Mouse (Mus musculus) heart, adult 9 months (tissue): Measurements from ENCODE around the gene Mob1a.

Experiments
- DNase-seq, 2 experiments: peaks; one replicate each; pipeline ENCODE4 v3.0.0; 2022; ENCODE audit warnings: low spot score in 2 of 2

The Mob1a gene

DNA sequence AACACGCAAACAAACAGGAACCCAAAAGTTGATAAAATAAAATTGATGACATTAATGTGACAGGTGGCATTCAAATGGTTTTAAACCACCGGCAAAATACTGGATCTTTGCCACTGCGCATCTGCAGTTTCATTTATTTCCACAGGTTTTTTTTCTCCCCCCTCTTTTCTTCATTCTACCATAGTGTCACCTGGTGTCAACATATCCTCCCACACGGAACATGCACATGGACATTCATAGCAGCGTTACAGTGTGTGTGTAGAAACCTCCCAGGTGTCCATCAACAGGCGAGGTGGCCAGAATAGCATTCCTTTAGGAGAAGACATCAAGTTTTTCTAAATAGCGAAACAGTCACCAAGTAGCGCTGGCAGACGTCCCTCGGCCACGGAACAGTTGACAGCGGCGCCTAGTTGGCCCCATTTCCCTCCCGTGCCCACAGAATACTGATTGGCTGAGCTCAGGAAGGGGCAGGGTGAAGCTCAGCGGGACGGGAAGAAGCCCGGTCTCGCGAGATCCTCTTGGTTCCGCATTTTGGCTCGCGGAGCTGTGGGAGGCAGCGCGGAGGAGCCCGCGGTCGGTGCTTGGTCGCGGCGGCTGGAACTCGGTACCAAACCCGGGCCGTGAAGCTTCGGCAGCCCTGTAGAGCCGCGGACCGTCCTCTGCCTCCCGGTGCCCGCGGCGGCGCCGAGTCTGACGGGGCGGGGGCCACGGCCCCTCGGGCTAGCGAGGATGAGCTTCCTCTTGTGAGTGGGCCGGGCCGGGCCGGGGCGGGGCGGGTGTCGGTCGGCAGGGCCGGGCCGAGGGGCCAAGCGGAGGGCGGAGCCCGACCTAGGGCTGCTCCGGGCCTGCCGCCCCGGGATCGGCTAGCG is at the start of gene Mob1a, which contains the start of gene Mthfd2:
Mob1a (plus strand) TSS at position 492 of the 869 bp plus-strand sequence.
Mthfd2 (minus strand) TSS at position 384 of the 869 bp plus-strand sequence.
- peak; percentile 96 to 97 for DNase-seq

DNA sequence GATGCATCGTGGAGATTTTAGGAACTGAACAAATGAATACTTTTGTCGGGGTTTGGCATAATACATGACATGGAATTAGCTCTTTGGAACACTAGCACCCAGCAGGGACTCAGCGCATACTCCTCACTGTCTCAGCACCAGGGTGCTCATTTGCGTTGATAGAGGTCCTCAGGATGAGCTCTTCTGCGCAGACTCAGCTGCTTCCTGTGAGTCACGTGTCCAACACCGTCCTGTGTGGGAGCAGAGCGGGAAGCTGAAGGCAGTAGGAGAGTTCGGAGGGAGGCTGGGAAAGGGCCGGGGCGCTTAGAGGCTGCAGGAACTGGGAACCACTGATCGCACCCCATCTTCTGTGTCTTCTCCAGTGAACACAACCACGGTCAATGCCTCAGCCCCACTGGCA is 48.7 kb upstream of the Mob1a start:
- no peak for DNase-seq

DNA sequence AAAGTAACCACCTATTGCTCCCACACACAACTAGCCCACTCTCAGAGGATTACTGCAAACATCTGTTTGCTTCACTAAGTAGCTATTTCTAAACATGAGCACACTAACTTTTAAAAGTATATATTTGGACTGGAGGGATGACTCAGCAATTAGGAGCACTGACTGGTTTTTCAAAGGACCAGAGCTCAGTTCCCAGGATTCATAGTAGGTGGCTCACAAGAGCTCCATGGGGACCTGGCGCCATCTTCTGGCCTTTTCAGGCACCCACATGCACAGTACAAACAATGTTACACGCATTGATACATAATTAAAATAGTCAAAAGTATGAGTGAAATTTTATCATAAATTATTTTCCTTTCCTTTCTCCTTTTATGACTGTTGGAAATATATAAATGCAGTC is 46.9 kb upstream of the Mob1a start:
- no peak for DNase-seq

DNA sequence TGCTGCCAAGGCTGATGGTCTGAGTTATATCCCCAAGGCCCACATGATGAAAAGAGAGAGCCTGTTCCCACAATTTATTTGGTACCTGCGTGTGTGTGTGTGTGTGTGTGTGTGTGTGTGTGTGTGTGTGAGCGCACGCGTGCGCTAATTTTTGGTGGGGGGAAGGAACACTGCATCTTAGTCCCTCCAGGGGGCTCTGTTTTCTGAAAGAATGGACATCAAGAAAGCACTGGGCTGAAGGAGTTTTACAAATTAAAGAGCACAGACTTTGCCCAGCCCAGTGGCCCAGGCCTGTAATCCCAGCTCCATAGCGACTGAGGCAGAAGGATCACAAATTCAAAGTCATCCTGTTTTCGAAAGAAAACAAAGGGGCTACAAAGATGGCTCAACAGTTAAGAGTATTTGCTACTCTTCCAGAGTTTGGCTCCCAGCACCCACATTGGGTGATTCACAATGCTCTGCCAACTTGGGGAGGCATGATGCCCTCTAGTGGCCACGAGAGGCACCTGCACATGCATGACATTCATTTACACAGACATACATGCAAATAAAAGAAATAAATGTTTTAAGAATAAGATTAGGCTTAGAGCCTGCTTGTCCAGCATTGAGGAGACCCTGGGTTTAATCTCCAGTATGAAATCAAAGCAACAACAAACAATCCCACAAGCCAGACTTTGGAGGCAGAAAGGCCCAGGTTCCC is 45.4 kb upstream of the Mob1a start:
- no peak for DNase-seq

GRCm38 (mm10) chr6:83300447-83301229 is 25.2 kb upstream of the Mob1a start:
- DNase-seq: no peak

- DNase-seq: no peak
These were observed 24.5 kb upstream of the Mob1a start for GRCm38 (mm10) chr6:83301294-83301693.

GRCm38 (mm10) chr6:83302264-83302663 is 23.6 kb upstream of the Mob1a start:
- peak in 1 of 2 experiments; percentile 36 for DNase-seq

DNA sequence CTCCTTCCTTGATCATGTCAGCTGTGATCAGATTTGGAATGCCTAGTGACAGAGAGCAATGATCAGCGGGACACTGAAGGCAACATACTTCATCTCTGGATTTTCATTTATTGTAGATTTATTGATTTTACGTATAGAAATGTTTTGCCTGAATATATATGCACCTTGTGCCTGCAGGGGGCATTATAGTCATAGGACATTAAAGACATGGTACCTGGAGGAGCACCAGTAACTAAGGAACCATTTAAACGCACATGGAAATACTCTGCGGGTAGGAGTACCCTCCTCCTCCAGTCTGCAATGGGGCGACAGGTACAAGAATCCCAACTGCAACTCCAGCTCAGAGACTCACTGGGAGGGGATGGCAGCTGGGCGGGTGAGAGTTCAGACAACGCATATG is 16.8 kb upstream of the Mob1a start:
- no peak for DNase-seq

GRCm38 (mm10) chr6:83311206-83311605 is 14.6 kb upstream of the Mob1a start:
- no peak for DNase-seq

DNA sequence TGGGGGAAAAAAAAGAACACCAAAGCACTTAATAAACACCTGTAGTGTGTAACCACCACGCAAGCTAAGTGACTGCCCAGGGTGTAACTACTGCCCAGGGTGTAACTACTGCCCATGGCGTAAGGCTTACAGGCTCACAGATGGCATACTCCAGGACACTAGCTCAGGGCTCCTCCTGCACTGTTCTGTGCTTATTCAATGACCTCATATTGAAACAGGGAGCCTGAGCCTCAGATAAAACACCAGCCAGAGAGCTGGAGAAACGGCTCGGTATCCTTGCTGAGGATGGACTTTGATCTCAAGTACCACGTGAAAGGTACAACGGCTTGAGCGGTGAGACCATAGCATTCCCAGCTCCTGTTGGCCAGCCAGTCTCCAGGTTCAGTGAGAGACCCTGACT is 13.8 kb upstream of the Mob1a start:
- no peak for DNase-seq

GRCm38 (mm10) chr6:83312514-83312913 is 13.3 kb upstream of the Mob1a start:
- no peak for DNase-seq

DNA sequence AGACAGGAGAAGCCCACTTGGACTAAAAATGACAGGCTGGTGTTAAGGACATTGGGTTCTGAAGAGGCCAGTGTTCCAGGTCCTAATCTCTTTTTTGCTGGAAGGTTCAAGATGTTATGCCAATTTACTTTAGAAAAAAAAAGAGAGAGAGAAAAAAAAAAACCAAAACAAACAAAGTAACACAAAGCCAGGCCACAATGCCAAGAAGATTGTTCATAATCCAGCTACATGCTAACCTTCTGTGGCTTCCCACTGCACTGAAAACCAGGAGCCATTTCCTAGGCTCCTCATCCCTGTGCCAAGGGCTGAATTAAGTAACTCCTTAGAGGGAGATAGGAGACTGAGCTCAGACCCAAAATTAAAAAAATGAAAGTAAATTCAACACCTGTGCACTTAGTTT is 10.5 kb upstream of the Mob1a start:
- DNase-seq: no peak

- no peak for DNase-seq
These were observed 9.8 kb upstream of the Mob1a start for GRCm38 (mm10) chr6:83316022-83316421.

GRCm38 (mm10) chr6:83317108-83317741 is 8.6 kb upstream of the Mob1a start:
- DNase-seq: peak; percentile 86 to 95

GRCm38 (mm10) chr6:83321927-83322326 is 3.9 kb upstream of the Mob1a start:
- DNase-seq: no peak

DNA sequence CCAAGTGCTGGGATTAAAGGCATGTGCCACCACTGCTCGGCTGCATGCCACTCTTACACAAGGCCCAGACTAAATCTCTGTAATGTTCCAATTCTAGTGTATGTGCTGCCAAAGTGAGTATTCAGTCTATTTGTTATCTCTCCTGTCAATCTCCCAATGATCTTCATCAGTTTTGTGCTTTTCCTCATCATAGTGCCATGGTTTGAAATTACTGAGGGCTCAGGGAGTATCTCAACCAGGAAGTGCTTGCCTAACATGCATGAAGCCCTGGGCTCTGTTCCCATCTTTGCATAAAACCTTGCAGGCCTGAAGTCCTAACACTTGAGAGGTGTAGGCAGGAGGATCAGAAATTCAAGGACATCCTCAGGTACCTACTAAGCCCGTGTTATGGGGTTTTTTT is 3.0 kb upstream of the Mob1a start:
- DNase-seq: no peak

DNA sequence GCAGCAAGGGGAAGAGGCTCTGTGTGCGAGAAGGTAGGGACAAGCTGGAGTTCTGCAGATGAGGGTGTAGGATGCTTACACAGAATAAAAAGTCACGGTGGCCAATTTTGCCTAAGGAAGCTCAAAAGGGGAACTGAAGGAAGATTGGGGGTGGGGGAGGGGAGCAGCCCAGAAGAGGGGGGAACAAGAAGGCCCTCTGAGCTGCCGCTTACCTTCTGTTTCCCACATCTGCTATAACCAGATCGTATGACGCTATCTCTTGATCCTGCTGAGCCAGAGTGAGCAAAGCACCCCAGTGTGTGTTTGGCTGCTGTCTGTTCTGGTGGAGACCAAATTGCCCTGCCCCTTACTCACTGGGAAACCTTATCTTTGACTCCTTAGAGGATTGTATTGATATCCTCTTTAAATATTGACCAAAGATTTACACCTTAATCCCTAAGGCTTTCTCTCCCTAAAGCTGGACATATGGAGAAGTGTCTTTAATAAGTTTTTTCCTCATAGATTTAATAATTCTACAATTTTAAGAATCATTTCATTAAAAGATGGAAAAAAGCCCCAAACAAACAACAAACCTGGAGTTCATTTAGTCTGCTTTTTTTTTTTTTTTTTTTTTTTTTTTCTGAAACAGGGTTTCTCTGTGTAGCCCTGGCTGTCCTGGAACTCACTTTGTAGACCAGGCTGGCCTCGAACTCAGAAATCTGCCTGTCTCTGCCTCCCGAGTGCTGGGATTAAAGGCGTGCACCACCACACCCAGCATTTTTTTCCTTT is 2.0 kb upstream of the Mob1a start:
- DNase-seq: no peak

DNA sequence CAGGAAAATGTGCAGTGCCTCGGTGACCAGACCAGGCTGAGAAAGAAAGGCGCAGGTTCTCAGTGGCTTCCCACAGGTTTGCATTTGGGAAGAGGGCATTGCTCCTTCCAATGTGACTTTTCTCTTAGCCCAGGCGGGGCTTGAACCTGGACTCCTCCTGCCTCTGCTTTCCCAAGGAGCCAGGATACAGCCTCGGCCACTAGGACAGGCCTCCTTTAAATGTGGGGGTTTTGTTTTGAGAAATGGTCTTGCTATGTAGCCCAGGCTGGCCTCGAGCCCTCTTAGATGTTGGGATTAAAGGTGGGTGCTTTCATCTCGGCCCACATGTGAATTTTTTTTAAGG is 549 bp downstream of the Mob1a start:
- no peak for DNase-seq

- DNase-seq: no peak
These were observed 945 bp downstream of the Mob1a start for GRCm38 (mm10) chr6:83326761-83327160.

DNA sequence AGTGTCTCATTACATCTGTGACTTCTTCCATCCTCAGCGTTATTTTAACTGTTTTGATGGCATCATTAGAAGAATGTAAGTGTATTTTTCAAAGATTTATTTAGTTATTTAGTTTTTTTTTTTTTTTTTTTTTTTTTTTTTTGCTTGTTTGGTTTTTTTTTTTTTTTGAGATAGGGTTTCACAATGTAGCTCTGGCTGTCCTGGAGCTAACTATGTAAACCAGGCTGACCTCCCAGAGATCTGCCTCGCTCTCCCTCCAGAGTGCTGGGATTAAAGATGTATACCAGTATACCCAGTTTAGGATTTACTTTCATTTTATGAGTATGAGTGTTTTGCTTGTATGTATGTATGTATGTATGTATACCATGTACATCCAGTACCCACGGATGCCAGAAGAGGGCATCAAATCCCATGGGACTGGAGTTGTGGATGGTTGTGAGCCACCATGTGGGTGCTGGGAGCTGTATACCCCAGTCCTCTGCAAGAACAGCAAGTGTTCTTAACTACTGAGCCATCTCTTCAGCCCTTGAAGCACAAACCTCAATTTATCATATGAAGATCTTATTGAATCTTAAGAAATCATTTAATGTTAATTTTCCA is 1.9 kb downstream of the Mob1a start:
- no peak for DNase-seq

DNA sequence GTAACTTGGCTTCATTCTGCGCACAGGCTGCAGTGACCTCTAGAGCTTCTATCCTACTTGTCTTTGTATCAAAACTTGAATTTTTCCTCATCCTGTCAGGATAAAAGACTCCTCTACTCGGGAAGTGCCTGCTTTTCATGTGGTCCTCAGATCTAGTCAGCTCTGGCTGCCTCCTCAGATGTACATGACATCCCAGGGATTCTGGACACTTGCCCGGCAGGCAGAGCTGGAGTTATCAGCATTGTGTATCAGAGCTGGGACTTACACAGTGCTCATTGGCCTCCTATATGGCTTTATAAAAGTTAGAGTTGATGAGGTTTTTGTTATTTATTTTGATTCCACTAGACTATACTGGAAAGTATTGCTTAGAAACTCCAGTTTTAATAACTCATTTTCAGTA is 15.6 kb downstream of the Mob1a start:
- DNase-seq: no peak
